Mouse (Mus musculus): ENCODE measurements around the gene Elp4.

The Elp4 gene

DNA sequence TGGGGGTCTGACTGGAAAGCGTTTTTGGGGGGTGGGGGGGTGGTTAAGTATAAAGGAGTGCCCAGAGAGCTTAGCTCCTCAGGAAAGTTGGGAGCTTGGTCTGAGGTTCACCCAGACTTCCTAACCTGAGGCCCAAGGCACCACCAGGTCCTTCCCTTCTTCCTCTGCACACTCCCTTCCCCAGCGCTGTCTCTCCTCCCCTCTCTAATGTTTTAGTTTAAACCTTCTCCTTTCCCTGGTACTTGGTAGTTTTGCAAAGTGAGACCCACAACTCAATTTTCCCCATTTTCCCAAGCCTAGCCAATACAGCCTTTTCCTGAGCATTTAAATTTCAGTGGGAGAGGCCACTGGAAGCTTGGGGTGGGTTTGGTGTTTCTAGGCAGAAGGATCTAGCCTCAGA, 225.0 kb downstream of the Elp4 start:
- WGBS: 25% methylated on average over 2 of the region's 2 CpGs

DNA sequence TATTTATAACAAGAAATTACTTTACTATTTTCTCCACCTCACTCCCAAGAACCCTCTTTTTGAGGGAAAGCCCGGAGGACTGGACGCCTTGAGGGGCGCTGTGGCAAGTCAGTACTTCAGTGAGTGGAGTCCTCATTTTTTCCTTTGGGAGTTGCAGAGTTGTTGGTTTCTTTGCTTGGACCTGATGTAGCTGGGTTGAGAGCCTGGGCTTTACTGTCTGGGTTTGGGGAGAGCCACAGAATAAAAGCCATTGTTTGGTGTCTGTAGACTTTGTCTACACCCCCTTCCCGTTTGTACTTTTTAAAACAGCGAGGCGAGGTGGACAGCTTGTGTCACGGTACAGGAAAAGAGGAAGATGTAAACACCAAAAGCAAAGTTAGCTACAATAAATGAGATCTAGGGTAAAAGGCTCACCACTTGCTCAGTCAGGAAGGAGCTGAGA, 225.5 kb downstream of the Elp4 start:
- 35% methylated on average over 7 of the region's 7 CpGs for WGBS

DNA sequence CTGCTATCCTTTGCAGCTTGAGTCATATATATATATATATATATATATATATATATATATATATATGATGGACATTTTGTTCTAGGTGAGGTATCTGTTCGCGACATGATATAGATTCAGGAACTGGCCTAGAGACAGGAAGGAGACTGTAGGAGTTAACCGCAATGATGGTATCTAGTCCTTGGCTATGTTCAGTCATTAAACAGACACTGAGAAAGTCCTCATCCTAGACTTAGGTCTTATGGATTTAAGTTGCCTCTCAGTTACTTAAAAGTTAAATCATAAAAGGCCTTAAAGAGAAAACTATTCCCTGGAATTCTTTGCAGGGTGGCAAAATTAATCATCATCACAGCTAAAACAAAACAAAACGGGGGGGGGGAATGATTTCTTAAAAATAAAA, 226.1 kb downstream of the Elp4 start:
- WGBS: 36% methylated on average over 4 of the region's 4 CpGs

DNA sequence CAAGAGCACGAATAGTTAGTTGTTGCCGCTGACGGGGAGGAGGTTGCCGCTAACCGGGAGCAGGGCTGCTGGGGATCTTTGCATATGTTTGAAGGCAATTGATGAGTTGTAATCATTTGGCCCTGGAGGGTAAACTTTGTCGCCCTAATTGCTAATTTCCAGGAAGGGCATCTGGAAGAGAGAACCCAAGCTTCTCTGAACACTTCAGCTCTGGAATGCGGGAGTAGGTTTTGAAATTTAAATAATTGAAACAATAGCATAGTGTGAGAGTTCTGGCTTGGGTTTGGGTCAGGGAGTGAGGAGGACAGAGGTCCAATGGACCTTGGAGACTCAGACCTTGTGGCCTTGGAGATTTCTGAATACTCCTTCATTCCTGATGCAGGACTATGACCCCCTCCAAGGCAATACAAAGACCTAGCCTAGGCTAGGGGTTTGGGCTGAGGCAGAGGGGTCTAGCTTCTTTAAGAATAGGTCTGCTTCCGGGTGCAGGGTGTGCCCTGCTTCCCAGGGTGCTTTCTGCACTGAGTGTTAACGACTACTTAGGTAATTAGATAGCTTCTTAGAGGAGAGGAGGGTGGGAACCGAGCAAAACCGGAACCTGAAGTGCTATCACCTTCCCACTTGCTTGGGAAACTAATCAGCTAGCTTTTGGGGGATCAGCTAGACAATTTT, 226.8 kb downstream of the Elp4 start:
- 31% methylated on average over 11 of the region's 11 CpGs for WGBS

DNA sequence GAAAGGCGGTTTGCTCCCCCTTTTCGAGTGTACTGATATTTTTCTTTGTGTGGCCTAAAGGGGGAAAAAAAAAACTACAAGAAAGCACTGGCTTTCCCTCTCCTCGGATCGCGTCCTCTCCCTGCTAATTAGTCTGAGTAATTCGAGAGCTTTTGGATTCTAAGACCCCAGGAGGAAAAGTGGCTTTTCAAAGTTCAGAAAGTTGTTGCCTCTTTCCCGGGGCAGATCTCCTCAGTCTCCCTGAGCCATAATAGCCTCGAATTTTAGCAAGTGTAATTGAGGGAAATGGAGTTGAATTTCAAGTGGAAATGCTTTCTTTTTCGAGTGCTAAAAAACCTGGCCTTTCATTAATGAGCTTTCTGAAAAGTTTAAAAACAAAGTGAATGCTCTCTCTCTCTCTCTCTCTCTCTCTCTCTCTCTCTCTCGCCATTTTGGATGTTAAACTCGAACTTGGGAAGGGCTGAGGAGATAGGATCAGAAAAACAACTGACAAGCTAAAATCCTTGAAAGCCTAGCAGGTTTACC, 227.4 kb downstream of the Elp4 start:
- WGBS: 18% methylated on average over 11 of the region's 11 CpGs

DNA sequence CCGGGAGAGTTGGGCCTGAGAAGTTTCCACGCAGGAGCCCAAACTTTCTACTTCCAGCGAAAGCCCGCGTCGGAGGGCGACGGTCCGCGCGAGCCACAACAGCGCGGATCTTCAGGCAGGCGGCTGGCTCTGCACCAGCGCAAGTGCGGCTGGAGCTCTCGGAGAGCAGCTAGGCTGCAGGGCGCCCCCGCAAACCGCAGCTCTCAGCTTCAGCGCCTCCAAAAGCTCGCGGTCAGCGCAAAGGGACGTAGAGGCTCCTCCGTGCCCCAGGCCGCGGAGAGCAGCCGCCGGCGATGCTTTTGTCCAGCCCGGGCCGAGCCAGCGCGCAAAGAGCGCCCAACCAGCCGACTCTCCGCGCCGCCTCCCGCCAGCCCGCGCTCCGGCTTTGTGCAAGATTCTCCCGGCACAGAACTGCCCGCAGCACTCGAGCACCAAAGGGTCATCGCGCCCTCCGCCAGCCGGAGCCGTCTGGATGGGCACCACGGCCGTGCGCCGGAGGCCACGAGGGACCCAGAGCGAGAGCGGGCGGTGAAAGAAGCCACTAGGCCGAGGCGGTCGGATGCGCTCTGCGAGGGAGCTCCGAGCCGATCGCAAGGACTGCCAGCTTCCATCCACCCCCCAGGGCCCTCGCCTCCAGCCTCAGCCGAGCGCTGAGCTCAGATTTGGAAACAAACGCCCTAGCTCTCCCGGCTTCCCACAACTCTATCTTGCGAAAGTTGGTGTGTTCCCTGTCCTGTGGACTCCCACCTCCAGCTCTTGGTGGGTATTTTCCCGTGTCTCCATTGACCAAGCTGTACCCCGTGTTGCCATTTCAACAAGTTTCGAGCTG, 228.1 kb downstream of the Elp4 start:
- WGBS: 2% methylated on average over 77 of the region's 77 CpGs

DNA sequence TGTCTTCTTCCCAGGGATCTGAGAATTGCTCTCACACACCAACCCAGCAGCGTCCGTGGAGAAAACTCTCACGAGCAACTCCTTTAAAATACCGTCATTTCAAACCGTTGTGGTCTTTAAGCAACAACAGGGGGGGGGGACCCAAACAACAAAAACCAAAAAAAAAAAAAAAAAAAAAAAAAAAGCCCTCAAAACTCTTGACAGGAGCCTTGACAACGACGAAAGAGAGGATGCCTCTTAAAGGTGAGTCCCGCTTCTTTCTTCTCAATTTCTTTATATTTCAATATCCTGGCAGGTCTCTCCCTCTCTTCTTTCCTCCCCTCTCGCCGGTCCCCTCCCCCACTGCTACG, 228.7 kb downstream of the Elp4 start:
- WGBS: 2% methylated on average over 11 of the region's 11 CpGs

DNA sequence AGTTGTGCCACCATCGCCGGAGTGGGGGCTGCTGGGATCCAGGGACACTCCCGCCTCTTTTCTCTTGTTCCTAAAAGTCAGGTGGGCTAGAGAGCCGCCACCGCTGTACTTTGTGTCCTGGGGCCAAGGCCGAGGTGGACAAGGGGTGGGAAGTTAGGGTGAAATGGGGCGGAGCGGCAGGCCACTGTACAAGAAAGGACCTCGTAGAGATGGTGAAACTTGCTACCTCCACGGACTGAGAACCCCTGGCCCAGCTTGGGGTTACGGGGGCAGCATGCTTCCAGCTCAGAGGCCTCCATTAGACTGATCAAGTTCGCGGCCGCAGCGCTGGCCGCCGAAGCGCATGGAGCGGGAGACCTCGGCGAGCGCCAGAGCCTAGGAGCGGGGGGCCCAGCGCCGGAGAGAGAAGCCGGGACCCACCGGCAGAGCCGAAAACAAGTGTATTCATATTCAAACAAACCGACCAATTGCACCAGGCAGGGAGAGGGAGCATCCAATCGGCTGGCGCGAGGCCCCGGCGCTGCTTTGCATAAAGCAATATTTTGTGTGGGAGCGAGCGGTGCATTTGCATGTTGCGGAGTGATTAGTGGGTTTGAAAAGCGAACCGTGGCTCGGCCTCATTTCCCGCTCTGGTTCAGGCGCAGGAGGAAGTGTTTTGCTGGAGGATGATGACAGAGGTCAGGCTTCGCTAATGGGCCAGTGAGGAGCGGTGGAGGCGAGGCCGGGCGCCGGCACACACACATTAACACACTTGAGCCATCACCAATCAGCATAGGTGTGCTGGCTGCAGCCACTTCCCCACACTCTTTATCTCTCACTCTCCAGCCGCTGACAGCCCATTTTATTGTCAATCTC, 229.3 kb downstream of the Elp4 start:
- WGBS: 2% methylated on average over 49 of the region's 49 CpGs

DNA sequence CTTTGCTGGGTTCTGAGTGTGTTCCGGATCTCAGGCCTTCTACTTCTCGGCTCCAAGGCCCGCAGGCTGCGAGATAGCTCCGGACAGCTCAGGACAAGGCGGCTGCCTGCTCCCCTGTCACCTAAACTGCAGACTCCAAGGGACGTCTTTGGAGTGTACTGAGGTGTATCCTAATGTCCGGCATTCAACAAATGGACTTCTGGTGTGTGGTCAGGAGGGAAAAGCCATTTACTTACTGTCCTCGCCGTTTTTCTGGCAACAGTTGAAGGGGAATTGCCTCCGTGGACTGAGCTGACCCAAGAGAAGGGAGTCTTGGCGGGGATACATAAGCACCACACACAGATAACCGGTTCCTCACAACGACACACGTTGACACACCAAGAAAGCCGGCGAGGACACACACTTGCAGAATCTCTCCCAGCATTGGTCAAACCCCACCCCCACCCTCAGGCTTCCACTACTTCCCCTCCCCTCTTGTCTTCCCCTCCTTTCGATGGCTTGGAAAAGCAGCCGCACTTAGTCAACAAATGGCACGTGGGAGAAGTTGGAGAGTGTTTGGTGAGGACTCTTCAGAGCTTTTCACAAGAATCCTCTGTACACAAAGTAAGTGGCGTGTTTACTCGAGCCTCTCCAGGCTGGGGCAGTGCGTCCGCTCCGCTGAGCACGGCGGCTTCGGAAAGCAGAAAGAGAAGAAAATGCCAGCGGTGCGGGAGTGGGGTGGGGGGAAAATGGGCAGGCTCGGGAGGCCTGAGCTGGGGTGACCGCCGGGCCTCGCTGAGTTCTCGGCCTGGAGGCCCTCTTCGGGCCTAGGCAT, 230.1 kb downstream of the Elp4 start:
- WGBS: 21% methylated on average over 36 of the region's 36 CpGs

DNA sequence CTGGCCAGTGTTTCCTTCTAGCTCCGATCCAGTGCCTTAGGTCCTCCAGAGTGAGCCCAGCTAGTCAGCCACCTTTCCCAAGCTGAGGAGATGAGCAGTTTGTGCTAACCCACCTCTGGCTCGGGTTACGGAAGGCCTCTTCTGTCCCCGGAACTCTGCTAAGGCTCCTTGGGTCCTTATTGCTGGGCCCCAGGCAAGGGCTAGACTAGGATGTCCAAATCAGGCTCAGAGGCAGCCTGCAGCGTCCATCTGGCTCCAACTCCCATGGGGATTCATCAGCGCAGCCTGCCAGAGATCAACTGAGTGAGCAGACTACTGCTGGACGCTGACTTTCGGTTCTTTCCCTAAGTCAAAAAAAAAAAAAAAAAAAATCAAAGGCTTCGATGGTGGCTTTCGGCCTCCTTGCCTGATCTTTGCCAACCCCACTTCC, 230.7 kb downstream of the Elp4 start:
- 34% methylated on average over 10 of the region's 10 CpGs for WGBS

DNA sequence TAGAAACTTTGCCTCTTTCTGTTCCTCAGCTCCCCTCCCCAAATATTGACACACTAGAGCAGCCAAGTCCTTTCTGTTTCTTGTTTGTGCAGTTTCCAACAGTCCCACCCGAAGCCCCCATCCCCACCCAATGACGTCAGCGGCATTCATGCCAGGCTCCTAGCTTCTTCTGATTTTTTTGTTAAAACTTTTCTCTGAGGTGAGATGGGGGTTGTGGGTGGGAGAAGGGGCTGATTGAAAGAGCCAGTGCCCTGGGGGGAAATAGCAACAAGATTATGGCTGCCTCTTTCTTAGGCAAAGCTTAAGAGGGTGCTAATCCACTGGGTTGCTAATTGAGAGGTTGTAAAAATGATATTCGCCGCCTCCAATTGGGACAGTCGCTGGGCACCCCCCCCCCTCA, 231.3 kb downstream of the Elp4 start:
- WGBS: 11% methylated on average over 6 of the region's 6 CpGs

DNA sequence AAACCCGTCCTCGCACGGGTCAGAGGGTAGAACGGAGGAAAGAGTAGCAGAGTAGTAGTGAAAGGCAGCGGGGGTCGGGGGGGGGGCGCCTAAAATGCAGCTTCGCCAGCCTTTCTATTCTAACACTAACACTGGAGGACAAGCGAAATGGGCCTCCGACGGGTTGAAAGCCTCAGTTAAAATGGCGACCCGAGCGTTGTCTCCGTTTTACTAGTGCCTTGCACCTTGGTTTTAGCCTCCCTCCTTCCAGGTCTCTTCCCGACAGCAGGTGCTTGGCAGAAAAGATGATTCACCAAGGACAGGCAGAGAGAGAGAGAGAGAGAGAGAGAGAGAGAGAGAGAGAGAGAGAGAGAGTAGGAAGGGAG, 231.8 kb downstream of the Elp4 start:
- WGBS: 17% methylated on average over 16 of the region's 16 CpGs

DNA sequence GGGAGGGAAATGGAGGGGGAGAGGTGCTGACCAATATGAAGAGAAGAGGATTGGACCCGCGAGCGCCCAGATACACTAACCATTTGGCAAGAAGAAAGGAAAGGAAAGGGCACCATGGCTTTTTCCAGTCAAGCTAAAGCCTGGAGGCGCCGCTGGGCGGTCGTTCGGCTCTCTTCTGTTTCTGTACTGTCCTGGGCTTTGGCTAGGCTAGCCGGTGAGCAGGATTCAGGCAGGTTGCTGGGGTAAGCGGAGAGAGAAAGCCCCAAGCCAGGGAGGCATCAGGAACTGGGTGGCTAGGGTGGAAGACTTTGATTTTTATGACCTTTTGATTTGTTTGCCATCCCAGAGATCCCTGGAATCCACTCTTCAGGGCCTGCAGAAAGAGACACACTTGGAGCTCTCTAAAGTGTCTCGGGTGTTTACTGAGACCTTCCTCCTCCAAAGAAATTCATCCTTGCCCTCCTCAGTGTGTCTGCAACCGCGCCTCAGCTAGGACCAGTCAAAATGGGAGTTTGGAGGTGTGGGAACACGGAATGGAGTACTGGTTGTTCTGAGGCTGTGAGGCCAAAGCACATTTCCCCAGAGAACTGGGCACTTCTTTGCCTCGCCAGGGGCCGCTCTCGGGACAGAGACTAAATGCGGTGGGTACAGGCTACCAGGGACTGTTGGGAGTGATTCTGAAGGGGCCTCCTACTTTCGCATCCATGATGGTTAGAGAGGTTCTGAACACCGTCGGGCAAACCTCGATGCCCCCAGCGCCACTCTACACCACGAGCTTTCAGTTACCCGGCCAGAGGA, 232.4 kb downstream of the Elp4 start:
- 30% methylated on average over 25 of the region's 25 CpGs for WGBS

DNA sequence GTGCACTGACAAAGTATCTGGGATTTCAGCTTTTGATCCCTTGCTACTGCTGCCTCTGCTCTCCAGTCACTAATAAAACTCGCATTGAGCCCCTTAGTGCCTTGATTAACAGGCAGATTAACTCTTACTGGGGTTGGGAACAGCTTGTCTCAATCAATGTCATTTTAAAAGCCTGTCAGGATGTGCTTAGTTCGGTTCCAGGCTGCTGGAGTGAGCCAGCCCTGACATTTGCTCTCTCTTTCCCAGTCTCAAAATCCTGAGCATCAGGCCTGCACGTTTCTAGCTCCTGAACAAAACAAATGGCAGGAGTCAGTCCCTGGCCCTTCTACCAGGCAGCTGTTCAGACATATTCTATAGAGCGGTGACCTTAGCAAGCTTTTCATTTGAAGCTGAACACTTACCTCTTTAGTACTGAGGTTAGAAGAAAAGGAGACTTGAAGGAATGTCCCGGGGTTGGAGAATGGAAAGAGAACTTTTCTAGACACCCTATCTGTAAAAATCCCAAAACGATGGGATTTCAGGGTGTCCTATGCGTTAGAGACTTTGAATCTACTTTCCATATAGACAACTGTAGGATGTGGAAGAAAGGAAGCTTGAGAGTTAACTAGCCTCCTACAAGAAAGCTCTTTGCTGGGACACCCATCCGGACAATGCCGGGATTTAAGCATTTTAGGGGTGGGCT, 233.1 kb downstream of the Elp4 start:
- WGBS: 43% methylated on average over 9 of the region's 9 CpGs

DNA sequence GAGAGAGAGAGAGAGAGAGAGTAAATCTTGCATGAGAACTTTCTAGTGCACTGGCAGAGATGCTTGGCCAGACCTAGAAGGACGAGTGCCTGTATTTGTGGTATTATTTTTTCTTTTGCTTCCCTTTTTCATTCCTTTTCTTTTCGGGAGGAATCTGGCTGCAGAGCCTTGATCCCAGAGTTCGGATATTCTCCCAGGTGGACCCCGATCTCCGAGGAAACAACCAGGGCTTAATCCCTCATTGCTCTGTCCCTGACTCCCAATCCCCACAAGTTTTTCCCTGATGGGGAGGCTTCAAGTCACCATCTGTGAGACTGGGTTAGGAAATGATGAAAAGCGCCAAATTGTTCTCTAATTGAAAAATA, 233.7 kb downstream of the Elp4 start:
- WGBS: 30% methylated on average over 6 of the region's 6 CpGs

DNA sequence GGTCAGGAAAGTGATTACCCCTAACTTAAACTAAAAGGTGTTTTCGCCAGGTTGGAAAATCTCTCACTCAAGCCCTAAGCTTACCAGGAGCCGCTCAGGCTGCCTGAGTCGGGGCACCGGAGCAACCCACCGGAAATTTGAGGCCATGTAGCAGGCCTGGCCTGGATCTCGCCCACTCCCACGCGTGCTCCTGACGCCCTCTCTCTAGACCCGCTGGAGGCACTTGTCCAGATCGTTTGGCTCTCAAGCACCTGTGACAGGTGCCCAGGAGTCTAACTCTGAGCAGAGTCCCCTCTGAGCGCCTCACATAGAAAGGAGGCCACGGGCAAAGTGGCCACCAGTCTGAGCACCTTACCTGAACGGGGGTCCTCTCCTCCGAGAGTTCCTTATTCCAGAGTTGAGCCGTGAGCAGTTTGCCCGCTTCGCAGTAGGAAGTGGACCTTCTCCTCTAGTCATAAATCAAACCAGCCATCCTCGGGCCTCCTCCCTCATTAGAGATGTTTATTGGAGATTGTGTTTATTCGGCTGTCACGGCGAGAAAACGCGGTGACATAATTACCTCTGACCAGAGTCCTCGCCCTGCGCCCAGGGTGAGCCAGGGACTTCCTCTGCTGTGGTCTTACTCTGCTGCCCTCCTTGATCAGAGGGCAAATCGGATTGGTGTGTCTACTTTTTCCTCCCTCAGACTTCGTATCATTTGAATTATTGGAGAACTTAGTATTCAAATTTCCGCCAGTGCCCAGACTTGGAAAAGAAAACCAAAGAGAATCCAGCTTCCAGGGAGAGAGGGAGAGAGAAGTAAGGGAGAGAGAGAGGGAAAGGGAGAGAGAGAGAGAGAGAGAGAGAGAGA, 234.3 kb downstream of the Elp4 start:
- 16% methylated on average over 29 of the region's 29 CpGs for WGBS

DNA sequence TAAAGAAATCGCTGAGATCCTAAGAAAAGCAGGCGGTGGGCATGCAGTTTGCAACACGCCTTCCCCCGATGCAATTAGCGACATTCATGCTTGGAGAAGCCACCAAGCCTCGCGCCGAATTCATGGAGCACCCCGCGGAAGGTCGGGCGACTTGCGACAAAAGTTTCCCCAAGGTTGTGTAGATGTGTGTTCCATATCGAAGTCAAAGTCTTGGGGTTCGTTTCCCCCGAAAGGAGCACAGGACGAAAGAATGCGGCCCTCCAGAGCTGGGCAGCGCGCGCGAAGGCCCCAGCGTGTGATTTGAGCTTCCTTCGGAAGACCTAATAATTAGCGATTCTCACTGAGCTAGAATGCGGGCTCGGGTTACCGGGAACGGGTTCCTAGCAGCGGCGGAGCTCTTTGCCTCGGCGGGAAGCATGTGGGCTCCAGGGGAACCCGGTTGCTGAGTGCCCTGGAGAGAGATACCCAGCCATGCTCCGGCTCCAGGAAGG, 234.9 kb downstream of the Elp4 start:
- 2% methylated on average over 35 of the region's 35 CpGs for WGBS

DNA sequence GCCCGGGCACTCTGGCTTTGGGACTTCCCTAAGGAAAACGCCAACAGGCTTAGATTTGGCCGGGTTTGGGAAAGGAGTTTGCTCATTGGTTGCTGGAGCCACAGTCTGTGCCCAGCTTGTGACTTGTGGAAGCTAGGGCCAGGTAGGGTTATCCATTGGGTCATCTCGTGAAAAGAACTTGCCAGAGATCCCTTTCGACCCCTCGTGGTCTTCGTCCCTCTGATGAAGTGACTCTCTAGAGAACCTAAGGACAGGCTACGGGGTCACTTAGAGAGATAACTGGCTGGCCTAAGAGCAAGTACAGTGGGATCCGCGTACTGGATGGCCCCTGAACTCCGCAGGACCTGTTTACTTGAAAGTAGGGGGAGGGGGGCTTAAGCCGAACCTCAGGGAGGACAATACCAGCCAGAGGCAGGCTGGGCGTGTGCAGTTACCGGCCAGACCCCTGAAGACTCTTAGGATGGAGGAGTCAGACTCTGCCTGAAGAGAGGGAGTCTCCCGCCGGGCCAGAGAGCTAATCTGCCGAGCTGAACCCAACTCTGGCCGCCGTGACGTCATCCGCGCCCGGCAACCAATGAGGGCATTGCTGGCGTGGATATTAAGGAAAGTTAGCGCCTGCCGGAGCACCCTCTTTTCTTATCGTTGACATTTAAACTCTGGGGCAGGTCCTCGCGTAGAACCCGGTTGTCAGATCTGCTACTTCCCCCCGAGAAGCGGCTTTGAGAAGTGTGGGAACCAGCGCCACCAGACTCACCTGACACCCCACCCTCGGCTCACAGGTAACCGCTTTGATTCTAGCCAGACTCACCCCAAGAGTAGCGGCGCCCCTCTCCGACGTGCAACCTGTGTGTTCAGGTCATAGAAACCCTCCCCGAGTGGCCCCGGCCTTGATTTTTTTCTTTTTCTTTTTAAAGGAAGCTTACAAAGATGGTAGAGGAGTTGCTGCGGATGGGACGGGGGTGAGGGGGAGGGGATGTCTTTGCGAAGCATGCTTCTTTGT, 235.8 kb downstream of the Elp4 start, which contains the start of gene Pax6:
Pax6 (plus strand) TSS at position 630 of the 1,000 bp plus-strand sequence.
- WGBS: 9% methylated on average over 44 of the region's 44 CpGs

Data from cerebral cortex, adult 2 months (tissue).